Mouse (Mus musculus) heart, embryonic 12.5 days (tissue): ENCODE data around the gene Optn. TPM values are rescaled to one million over a fixed set of nuclear protein-coding genes. Genes with fewer than 3 reads are reported as not detected.

Experiments
- ATAC-seq: fragments of 200-750 bp; cut with Nextera tagmentation; 2 replicates; pipeline ENCODE4 v1.8.0; 2017; ENCODE audit warnings: moderate TSS enrichment, moderate library complexity; ENCODE audit not compliant: insufficient number of reproducible peaks, low FRiP score
- H3K27ac ChIP-seq: fragments of 300-500 bp; sonication (generic); 2 replicates; pipeline ENCODE4 v1.5.1; 2016; ENCODE audit warnings: mild to moderate bottlenecking, moderate library complexity; ENCODE audit not compliant: poor library complexity, severe bottlenecking
- H3K27me3 ChIP-seq: fragments of 300-500 bp; sonication (generic); replicated peaks from 2 replicates; pipeline ENCODE4 v1.6.1; 2016; ENCODE audit warnings: mild to moderate bottlenecking, moderate library complexity
- H3K36me3 ChIP-seq: fragments of 300-500 bp; sonication (generic); 2 replicates; pipeline ENCODE4 v1.6.1; 2016; ENCODE audit warnings: mild to moderate bottlenecking, moderate library complexity
- H3K4me1 ChIP-seq: fragments of 300-500 bp; sonication (generic); replicated peaks from 2 replicates; pipeline ENCODE4 v1.6.1; 2016; ENCODE audit warnings: mild to moderate bottlenecking
- H3K4me2 ChIP-seq: fragments of 300-500 bp; sonication (generic); 2 replicates; pipeline ENCODE4 v1.6.1; 2016; ENCODE audit warnings: mild to moderate bottlenecking, moderate library complexity
- H3K4me3 ChIP-seq: fragments of 300-500 bp; sonication (generic); 2 replicates; pipeline ENCODE4 v1.5.1; 2016; ENCODE audit warnings: mild to moderate bottlenecking
- H3K9ac ChIP-seq: fragments of 300-500 bp; sonication (generic); 2 replicates; pipeline ENCODE4 v1.6.1; 2016; ENCODE audit warnings: mild to moderate bottlenecking, moderate library complexity
- H3K9me3 ChIP-seq: fragments of 300-500 bp; sonication (generic); replicated peaks from 2 replicates; pipeline ENCODE4 v1.6.1; 2016; ENCODE audit warnings: mild to moderate bottlenecking, moderate library complexity
- WGBS: fragments of 180-500 bp; shearing (Covaris S2); methylation state at CpG from one replicate; pipeline ENCODE4 v1.1.7; 2016; 5-methylcytosine and 5-hydroxymethylcytosine counted together
- polyA plus RNA-seq: library from polyadenylated mRNA; unstranded; fragments of >200 nt; fragmentation: Nextera tagmentation; extraction: Ambion mirVana; gene quantifications from 2 replicates; pipeline ENCODE4 v1.2.1, GENCODE M21; 2016

The Optn gene
- polyA plus RNA-seq, 1 experiment from 2014 or later = 17.5 TPM

DNA sequence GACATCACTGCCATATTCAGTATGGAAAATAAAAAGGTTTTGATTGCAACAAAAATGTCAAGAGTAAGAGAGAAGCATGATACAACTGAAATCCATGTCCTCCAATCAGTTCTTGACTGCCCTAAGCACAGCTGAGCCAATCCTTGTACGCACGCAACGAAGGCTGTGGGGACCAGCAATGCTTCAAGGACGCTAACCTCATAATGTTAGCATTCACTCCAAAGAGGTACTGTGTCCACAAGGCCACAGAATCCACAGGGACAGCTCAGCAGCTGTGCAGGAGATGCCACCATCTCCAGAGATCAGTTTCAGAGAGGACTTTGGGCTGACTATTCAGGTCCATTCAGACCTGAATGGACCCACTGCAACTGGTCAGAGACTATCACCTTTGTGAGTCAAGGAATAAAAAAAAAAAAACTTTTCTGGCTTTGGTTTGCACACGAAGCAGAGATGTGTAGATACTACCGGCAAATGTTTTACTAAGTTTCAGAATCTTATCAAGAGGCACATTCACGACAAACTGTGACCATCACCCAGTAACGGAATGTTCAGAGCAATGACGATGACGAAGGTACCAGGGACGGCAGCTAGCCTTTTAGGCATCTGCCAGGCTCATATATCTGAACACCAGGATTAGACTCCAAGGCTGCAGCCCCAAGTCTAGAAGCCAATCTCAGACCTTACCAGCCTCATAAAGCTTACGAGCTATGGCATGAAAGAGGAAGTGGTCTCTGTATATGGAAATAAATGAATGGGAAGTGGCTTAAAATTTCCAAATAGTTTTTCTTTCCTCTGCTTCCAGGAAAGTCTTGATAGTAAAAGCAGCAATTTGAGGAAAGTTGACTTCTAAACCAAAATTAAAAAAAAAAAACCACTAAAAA is 23.3 kb downstream of the Optn start:
- H3K9me3 ChIP-seq = no peaks in the 10 kb centered on the region
- ATAC-seq = no peak
- no peaks in the 10 kb centered on the region; the same call in none of the 2 replicates for H3K36me3 ChIP-seq
- H3K27ac ChIP-seq = no peak overlapping the region
- no peak overlapping the region for H3K9ac ChIP-seq
- WGBS = 82% methylated on average over 12 of the region's 12 CpGs
- H3K4me3 ChIP-seq = no peak overlapping the region
- H3K27me3 ChIP-seq = no peaks in the 10 kb centered on the region
- H3K4me1 ChIP-seq = peaks cover 16% of the 10 kb centered on the region
- H3K4me2 ChIP-seq = no peak overlapping the region

DNA sequence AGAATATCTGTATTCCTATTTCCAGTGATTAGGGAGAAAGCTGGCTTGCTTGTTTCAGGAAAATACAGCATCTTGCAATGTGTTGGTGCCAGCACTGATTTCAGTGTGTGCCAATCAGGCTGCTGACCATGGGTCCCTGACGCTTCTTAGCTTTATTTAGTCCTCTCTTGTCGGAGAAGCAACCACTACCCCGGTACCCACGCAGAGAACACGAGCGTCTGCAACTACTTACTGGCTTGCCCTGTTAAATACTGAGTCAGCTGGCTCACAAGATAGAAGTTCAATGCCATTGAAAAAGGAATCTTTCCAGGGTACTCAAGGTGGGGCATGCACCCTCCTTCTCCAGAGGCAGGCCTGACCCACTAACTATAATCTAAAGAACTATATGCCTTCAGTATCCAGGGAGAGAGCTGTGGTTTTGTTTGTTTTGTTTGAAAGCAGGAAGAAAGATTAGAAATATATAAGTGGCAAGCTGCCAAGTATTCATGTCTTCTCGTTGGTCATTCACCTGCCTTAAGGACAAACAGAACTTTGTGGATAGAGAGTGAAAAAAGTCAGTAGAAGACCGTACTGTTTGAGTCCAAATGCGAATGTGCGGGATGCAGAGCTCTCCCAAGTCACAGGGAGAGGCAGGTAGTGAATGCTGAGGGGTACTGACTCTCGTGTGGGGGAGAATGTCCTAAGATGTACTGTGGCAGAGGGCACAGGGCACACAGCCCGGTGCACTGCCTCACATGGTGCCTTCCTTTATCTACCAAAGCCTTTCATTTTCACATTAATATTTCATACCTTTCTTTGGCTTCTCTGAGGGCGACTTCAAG is 24.3 kb downstream of the Optn start:
- H3K27me3 ChIP-seq = no peaks in the 10 kb centered on the region
- no peak overlapping the region for H3K27ac ChIP-seq

DNA sequence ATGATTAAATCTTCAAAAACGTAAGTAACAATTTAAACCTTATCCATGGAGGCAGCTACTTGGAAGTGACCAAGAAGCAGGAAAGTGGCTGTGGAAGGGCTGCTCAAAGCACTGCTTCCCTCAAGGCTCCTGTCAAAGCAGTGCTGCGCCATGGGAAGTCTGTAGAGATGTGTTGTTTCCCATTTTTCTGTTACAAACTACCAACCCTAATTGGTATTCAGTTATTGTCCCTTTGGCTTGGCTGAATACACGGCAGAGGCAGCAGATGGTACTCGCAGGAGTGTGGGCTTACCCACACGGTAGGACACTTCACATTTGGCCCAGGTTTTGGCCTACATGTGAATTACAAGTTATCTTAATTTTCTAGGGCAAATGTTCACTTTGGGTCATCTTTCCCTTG is 25.5 kb downstream of the Optn start:
- no peak for ATAC-seq

More for the DNA sequence above, 24.3 kb downstream of the Optn start:
- no peak for ATAC-seq
- no peaks in the 10 kb centered on the region; the same call in none of the 2 replicates for H3K36me3 ChIP-seq
- H3K9ac ChIP-seq = no peak overlapping the region
- H3K4me2 ChIP-seq = no peak overlapping the region
- H3K4me1 ChIP-seq = peaks cover 12% of the 10 kb centered on the region; the same call in 1 of the 2 replicates
- WGBS = 79% methylated on average over 13 of the region's 13 CpGs
- H3K9me3 ChIP-seq = no peaks in the 10 kb centered on the region
- no peak overlapping the region for H3K4me3 ChIP-seq

DNA sequence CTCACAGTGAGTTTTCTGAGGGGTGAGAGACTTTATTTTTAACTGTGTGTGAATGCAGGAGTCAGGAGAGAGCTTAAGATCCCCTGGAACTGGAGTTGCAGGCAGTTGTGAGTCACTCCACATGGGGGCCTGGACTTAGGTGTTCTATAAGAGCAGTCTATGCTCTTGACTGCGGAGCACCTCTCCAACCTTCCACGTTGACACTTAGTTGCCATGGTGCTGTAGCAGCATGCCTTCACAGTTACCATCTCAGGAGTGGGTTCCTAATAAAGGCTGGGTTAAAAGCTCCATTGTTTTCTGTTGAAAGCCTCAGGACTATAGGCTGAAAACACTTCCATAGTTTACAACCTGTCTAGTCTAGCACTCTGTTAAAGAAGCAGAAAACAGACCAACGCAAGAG is 26.5 kb downstream of the Optn start:
- H3K9ac ChIP-seq = no peak overlapping the region
- H3K27me3 ChIP-seq = no peaks in the 10 kb centered on the region
- WGBS = 67% methylated on average over 3 of the region's 3 CpGs
- no peak overlapping the region for H3K4me3 ChIP-seq
- no peaks in the 10 kb centered on the region for H3K9me3 ChIP-seq
- H3K4me1 ChIP-seq = peaks cover 5% of the 10 kb centered on the region; the same call in 1 of the 2 replicates
- H3K27ac ChIP-seq = no peak overlapping the region
- ATAC-seq = no peak
- H3K4me2 ChIP-seq = no peak overlapping the region
- no peaks in the 10 kb centered on the region; the same call in none of the 2 replicates for H3K36me3 ChIP-seq

More for the DNA sequence above, 25.5 kb downstream of the Optn start:
- H3K36me3 ChIP-seq = no peaks in the 10 kb centered on the region; the same call in none of the 2 replicates
- 87% methylated on average over 5 of the region's 5 CpGs for WGBS
- no peak overlapping the region for H3K9ac ChIP-seq
- H3K4me1 ChIP-seq = peaks cover 11% of the 10 kb centered on the region
- H3K9me3 ChIP-seq = no peaks in the 10 kb centered on the region
- H3K4me2 ChIP-seq = no peak overlapping the region
- no peaks in the 10 kb centered on the region for H3K27me3 ChIP-seq
- no peak overlapping the region for H3K27ac ChIP-seq
- H3K4me3 ChIP-seq = no peak overlapping the region

DNA sequence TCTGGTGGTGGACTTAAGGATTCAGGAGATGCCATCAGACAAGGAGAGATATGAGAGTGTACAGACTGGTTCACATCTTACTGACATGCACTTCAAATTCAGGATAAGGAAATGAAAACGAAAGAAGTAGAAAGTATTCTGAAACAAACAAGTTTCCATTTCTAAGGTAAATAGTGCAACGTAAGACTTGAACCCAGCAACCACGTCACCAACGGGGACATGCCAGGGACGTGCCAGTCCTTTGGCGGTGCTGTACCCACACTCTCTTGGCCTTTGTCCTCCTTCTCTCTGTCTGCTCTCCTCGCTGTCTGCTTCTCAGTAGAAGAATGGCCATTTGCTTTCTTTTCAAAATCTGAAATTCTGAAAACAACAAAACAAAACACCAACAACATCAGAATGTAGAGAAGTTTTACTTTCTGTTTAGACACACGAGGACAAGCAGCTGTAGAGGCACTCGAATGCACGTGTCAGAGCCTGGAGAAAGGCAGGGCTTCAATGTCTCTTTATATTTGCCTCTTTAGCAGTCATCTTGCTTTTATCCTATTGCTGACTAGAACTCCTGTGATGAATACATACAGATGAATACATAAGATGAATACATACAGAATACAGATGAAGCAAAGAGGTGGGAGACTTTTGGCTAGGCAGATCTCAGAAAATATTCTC is 27.3 kb downstream of the Optn start:
- Histone ChIP-seq H3K36me3 (peaks cover 1% of the 10 kb centered on the region), H3K4me3 (no peak overlapping the region), H3K4me1 (peaks cover 5% of the 10 kb centered on the region; the same call in 1 of the 2 replicates), H3K27me3 (no peaks in the 10 kb centered on the region), H3K4me2 (no peak overlapping the region), H3K9me3 (no peaks in the 10 kb centered on the region), H3K27ac (no peak overlapping the region), H3K9ac (no peak overlapping the region)
- no peak for ATAC-seq
- WGBS = 82% methylated on average over 10 of the region's 10 CpGs

DNA sequence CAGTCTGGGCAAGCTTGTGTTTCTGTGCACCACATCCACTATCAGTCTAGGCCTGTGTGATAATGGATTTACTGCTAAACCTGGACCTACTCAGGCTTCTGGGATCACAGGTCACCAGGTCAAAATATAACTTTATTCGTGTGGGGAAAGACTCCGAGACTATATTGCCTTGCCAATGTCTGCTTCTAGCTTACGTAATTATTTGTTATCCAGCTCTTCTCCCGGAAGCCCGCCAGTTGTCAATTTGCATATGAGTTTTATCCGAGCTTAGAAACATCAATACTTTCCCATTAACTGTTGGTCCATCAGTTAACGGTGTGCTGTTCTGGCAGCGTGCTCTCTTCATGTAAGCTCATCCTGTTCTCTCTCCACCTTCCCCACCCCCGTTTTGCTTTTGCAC is 28.6 kb downstream of the Optn start:
- no peak overlapping the region for H3K4me2 ChIP-seq
- ATAC-seq = no peak
- 85% methylated on average over 9 of the region's 9 CpGs for WGBS

DNA sequence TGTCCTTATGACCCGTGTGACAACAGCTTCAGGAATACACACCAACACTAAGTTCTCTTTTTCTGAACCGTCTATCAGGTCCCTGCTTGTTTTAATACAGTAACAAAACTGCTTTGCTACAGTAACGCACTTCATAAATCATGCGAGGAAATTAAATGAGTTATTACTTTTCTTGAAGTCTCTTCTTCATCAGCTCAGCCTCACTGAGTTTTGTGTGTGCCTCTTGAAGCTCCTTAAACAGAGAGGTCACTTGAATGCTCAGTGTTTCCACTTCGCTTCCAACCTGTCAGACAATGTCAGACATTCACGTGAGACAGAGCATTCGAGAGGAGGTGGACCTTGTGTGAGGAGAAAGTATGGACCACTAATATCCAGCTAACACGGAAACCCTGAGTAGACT is 29.1 kb downstream of the Optn start:
- no peak for ATAC-seq
- Histone ChIP-seq H3K27me3 (no peaks in the 10 kb centered on the region), H3K4me1 (peaks cover 5% of the 10 kb centered on the region; the same call in 1 of the 2 replicates), H3K27ac (no peak overlapping the region), H3K4me2 (no peak overlapping the region), H3K36me3 (peaks cover 8% of the 10 kb centered on the region), H3K9me3 (no peaks in the 10 kb centered on the region), H3K4me3 (no peak overlapping the region), H3K9ac (no peak overlapping the region)
- 75% methylated on average over 8 of the region's 8 CpGs for WGBS

More for the DNA sequence above, 28.6 kb downstream of the Optn start:
- Histone ChIP-seq H3K9ac (no peak overlapping the region), H3K4me1 (peaks cover 5% of the 10 kb centered on the region; the same call in 1 of the 2 replicates), H3K4me3 (no peak overlapping the region), H3K36me3 (peaks cover 8% of the 10 kb centered on the region), H3K27ac (no peak overlapping the region), H3K9me3 (no peaks in the 10 kb centered on the region), H3K27me3 (no peaks in the 10 kb centered on the region)

DNA sequence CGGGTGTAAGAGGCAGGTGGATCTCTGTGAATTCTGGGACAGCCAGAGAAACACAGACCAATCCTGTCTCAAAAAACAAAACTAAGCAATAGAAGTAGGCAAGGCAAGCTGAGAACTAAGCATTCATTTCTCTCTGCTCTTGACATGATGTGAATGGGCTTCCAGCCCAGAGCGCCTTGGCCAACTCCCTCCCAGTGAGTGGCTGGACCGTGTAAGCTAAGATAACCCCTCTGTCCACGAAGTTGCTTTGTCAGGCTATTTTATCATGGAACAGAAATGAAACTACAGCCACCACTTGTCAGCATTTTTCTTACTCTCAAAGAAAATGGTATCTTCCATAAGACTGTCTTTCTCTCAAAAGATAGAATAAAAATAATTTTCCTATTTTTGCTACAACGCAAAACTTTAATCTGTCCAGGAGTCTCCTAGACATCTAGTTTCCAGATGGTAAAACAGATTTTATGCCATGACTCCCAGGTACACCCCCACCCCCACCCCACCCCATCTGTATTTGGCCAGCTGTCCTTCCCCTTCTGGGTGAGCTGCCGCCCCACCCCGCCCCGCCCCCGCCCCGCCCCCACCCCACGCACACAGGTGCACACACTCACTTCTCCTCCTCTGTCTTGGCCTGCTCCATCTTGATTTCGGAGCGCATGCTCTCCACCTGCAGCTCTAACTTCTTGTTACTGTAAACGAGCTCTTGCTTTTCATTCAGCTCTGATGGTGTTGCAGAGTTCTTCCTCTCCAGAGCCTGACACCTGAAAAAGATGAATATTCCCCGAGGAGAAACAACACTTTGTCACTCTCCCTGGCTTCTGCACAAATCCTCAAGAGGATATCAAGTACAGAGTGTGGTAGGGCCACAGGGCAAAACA is 30.1 kb downstream of the Optn start:
- no peak overlapping the region for H3K4me2 ChIP-seq
- peak; percentile 61; the same call in 1 of the 2 replicates for ATAC-seq
- H3K36me3 ChIP-seq = peaks cover 8% of the 10 kb centered on the region; the same call in 1 of the 2 replicates
- peaks cover 5% of the 10 kb centered on the region; the same call in 1 of the 2 replicates for H3K4me1 ChIP-seq
- no peaks in the 10 kb centered on the region for H3K27me3 ChIP-seq
- no peak overlapping the region for H3K4me3 ChIP-seq
- WGBS = 68% methylated on average over 15 of the region's 15 CpGs
- H3K9me3 ChIP-seq = no peaks in the 10 kb centered on the region
- H3K9ac ChIP-seq = no peak overlapping the region
- no peak overlapping the region for H3K27ac ChIP-seq

DNA sequence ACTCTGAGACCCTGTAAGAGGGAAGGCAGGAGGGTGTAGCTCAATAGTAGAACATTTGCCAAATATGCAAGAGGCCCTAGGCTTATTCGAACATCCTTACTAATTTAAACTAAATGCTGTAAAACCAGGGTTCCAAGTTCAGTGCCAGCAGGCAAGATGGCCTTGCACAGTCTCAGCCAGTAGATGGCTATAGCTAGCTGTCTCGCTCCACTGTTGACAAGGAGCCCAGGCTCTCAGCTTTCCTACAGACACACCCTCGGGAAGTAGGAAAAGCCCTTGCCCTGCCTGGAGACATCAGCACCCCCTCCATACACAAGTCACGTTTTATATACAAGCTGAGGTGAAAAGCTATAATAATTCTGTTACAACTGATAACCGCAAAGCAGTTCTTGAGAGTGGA is 31.2 kb downstream of the Optn start:
- H3K36me3 ChIP-seq = peaks cover 9% of the 10 kb centered on the region; the same call in 1 of the 2 replicates
- peaks cover 7% of the 10 kb centered on the region; the same call in 1 of the 2 replicates for H3K4me1 ChIP-seq
- no peaks in the 10 kb centered on the region for H3K9me3 ChIP-seq
- no peaks in the 10 kb centered on the region for H3K27me3 ChIP-seq
- no peak overlapping the region for H3K4me3 ChIP-seq
- no peak overlapping the region for H3K4me2 ChIP-seq
- H3K9ac ChIP-seq = no peak overlapping the region
- no peak overlapping the region for H3K27ac ChIP-seq
- WGBS = 64% methylated on average over 5 of the region's 5 CpGs
- no peak for ATAC-seq

DNA sequence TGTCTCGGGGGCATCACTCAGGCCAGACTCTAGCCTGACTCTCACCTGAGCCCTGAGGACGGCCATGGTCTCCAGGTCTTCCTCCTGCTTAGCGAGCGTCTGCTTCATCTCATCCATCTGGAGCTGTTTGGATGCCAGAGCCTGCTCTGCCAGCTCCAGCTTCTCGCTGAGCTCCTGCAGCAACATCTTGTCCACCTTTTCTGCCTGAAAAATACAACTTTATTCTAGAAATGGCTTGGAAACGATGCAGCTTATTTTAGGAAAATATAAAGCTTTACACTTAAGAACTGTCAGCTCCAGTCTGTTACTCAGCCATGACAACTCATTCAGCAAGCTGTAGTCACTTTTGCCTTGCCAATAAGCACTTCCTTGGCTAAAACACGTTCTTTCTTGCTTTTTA is 32.6 kb downstream of the Optn start:
- WGBS = 79% methylated on average over 7 of the region's 7 CpGs
- ATAC-seq = no peak
- Histone ChIP-seq H3K4me2 (no peak overlapping the region), H3K4me3 (no peak overlapping the region), H3K27me3 (no peaks in the 10 kb centered on the region), H3K4me1 (peaks cover 7% of the 10 kb centered on the region; the same call in 1 of the 2 replicates), H3K9ac (no peak overlapping the region), H3K36me3 (peaks cover 15% of the 10 kb centered on the region; the same call in 1 of the 2 replicates), H3K27ac (no peak overlapping the region), H3K9me3 (no peaks in the 10 kb centered on the region)
